Mouse (Mus musculus) T-helper 2 cell (primary cell): ENCODE measurements at regions not wholly inside any gene's neighbourhood (a gene's known extent, or its start where the extent isn't known, plus 50 kb on each side); places are given as distances from the start of the nearest gene placed in this dataset.

ENCODE experiments used
- in situ Hi-C: fragments of 300-600 bp; cut with MboI, MseI; formaldehyde crosslinking; loops from one replicate; pipeline ENCODE4 v1.15.1; 2025; ENCODE audit warnings: high pct_unique_total_duplicates

GRCm38 (mm10) chr5:9954652-9955051 lies 229.7 kb upstream of the Grm3 start:
- in situ Hi-C loops, result no loop called here

DNA sequence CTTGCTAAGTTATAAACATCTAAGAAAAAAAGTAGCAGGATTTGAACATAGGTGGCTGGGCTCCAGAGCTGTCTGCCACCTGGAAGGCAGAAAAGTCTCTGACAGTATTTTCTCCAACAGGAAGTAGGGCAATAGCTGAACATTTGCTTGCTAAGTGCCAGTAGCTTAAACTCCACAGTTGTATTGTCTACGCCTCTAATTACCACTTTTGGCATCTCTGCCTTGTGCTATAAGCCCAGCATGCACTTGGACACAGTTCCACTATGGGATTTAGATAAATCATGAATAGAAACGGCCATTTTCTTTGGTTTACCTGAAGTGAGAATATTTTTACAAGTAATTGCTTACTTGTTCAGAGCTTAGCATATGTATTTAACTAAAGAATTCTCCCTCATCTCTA lies 213.8 kb upstream of the Grm3 start:
- in situ Hi-C loops, result no loop called here

- in situ Hi-C loops, result no loop called here
These were observed 188.0 kb upstream of the Grm3 start for GRCm38 (mm10) chr5:9912936-9913335.

GRCm38 (mm10) chr5:9911783-9912182 lies 186.8 kb upstream of the Grm3 start:
- in situ Hi-C loops, result no loop called here

GRCm38 (mm10) chr5:9911089-9911473 lies 186.1 kb upstream of the Grm3 start:
- in situ Hi-C loops, result no loop called here

- in situ Hi-C loops, result no loop called here
These were observed 185.6 kb upstream of the Grm3 start for GRCm38 (mm10) chr5:9910452-9911088.

DNA sequence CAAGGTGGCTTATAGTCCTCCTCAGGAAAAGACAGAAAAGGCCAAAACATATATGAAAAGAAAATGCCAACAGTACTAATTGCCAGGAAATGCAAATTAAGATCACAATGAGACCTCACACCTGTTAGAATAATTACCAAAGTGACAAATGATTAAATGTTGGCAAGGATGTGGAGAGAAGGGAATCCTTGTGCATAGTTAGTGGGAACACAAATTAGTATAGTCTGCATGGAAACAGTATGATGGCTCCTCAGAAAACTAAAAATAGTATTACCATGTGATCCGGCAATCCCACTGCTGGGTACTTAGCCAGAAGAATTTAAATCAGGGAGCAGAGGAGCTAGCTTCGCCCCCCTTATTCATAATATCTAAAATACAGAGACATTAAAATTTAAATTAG lies 170.3 kb upstream of the Grm3 start:
- in situ Hi-C loops, result no loop called here

- in situ Hi-C loops, result no loop called here
These were observed 153.1 kb upstream of the Grm3 start for GRCm38 (mm10) chr5:9878063-9878462.

GRCm38 (mm10) chr5:9869091-9869490 lies 144.1 kb upstream of the Grm3 start:
- in situ Hi-C loops, result no loop called here

DNA sequence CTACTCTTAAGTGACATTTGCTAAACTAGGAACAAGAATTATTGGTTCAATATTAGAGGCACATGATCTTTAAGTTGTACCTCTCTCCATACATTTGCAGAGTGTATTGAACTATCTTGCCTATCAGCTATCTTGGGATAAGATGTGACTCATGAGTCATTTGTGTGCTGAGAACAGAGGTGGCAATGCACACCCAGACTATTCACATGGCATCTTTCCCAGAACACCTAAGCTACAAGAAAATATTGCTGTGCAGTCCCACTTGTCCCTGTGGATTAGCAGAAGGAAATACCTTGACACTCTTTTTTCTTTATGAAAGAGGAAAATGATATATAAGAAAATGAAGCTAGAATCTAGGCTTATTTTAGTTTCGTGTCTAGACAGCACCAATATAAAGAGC lies 104.8 kb upstream of the Grm3 start:
- in situ Hi-C loops, result no loop called here

DNA sequence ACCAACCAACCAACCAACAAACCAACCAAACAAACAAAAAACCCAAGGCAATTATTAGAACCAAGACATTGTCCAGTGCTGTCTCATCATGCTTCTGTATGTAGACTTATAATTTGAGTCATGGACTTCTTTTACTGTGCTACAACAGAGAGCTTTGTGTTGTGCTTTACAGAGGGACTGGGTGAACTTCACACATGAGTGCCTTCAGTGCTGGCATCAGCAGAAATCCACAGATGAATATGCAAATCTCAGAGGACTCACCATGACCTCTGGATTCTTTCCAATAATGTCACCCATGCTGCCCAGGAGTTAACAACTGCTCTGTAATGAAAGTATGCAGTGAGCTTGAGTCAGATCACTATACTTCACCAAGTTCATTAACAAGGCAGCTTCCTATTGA lies 76.7 kb upstream of the Grm3 start:
- in situ Hi-C loops, result no loop called here

GRCm38 (mm10) chr5:9781107-9781506 lies 56.1 kb upstream of the Grm3 start:
- in situ Hi-C loops, result loop anchor here (10.0 kb wide), 1 partner anchor 1456 kb away; no protein-coding TSS in a partner anchor
